Mouse (Mus musculus): Measurements from ENCODE around the gene D430041D05Rik. TPM values are rescaled to one million over a fixed set of nuclear protein-coding genes. Genes with fewer than 3 reads are reported as not detected.
A peak's percentile ranks its signal among the peaks of the same experiment; 100 is the strongest.

The D430041D05Rik gene
- total and polyA plus RNA-seq, 3 experiments: not detected

DNA sequence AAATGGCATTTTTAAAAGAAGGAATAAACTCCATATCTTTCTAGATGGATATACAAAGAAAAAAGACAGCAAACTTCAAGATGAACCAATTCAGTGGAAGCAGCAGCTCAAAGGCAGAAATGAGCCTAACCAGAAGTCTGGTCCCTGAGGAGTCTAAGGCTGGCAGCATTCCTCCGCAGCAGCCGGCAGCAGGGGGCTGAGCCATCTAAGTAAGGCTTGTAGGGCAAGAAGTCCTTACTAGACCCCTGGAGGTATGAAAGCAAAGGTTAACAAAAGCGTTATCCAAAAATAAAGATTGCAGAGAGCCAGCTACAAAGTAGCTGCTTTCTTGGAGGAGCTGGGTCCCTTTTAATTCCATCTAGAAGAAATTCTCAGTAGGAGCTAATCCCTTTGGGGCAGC lies 32.0 kb downstream of the D430041D05Rik start:
- TF ChIP-seq EP300 (IDR thresholded peaks at IDR 0.05; ENCODE audit: low read length) (no peak), TBP (conservative IDR thresholded peaks at IDR 0.05; ENCODE audit: low read depth, low read length) (no peak), E2F4 (IDR thresholded peaks at IDR 0.05; ENCODE audit: insufficient replicate concordance, low read depth, low read length) (no peak), POLR2A (IDR thresholded peaks at IDR 0.05; ENCODE audit: low read depth, low read length) (no peak), USF2 (conservative IDR thresholded peaks at IDR 0.05; ENCODE audit: low read depth, low read length) (no peak), JUND (conservative IDR thresholded peaks at IDR 0.05; ENCODE audit: low read depth, low read length) (no peak), MAFK (IDR thresholded peaks at IDR 0.05; ENCODE audit: insufficient replicate concordance, low read length) (no peak), ZMIZ1 (IDR thresholded peaks at IDR 0.05; ENCODE audit: low read depth, low read length) (no peak), NRF1 (IDR thresholded peaks at IDR 0.05; ENCODE audit: low read depth, low read length) (no peak), ZKSCAN1 (IDR thresholded peaks at IDR 0.05; ENCODE audit: borderline replicate concordance, low read depth, low read length) (no peak), ZNF384 (IDR thresholded peaks at IDR 0.05; ENCODE audit: low read depth, low read length) (no peak), KAT2A (IDR thresholded peaks at IDR 0.05; ENCODE audit: insufficient replicate concordance, low read length) (no peak), ETS1 (conservative IDR thresholded peaks at IDR 0.05; ENCODE audit: low read depth, low read length) (no peak), ZC3H11A (IDR thresholded peaks at IDR 0.05; ENCODE audit: low read depth, low read length) (no peak), CHD2 (IDR thresholded peaks at IDR 0.05; ENCODE audit: low read length) (no peak), NELFE (IDR thresholded peaks at IDR 0.05; ENCODE audit: low read depth, low read length) (no peak)
- H3K9me3 ChIP-seq (replicated peaks; ENCODE audit: low read length): peaks cover 9% of the 10 kb centered on the region
- dilution Hi-C loops (cut with MboI; ENCODE audit: extremely low pct_ligation_motif_present, extremely low pct_unique_long_range_greater_than_20kb, low sequenced_read_pairs) (no loop called here), in situ Hi-C loops (cut with MboI; ENCODE audit: low pct_ligation_motif_present, low pct_unique_long_range_greater_than_20kb, low sequenced_read_pairs) (no loop called here)
- H3K4me2 ChIP-seq (ENCODE audit: insufficient read depth, low read depth, poor library complexity, severe bottlenecking): no peak overlapping the region
- H3K9ac ChIP-seq (ENCODE audit: insufficient read depth, low read depth): no peak overlapping the region
- no peak overlapping the region for H3K4me3 ChIP-seq (replicated peaks in 1 of 3; ENCODE audit: low read depth in 2 of 3, low read length in 2 of 3, poor library complexity in 1 of 3)
- no peak overlapping the region for H3K27ac ChIP-seq (ENCODE audit: insufficient read depth, low read depth)
- no peaks in the 10 kb centered on the region for H3K36me3 ChIP-seq (replicated peaks in 1 of 2; ENCODE audit: control insufficient read depth in 1 of 2, insufficient read depth in 1 of 2, low read length in 1 of 2)
- no peak for DNase-seq (ENCODE audit: extremely low read depth)
- H3K4me1 ChIP-seq (ENCODE audit: control insufficient read depth in 1 of 2, insufficient read depth in 2 of 2): peaks cover 10 to 21% of the 10 kb centered on the region in 2 experiments
- H3K79me2 ChIP-seq (replicated peaks; ENCODE audit: control insufficient read depth, extremely low read depth, insufficient read depth, poor library complexity, severe bottlenecking): no peaks in the 10 kb centered on the region
- peaks cover 2% of the 10 kb centered on the region for H3K27me3 ChIP-seq (replicated peaks)

DNA sequence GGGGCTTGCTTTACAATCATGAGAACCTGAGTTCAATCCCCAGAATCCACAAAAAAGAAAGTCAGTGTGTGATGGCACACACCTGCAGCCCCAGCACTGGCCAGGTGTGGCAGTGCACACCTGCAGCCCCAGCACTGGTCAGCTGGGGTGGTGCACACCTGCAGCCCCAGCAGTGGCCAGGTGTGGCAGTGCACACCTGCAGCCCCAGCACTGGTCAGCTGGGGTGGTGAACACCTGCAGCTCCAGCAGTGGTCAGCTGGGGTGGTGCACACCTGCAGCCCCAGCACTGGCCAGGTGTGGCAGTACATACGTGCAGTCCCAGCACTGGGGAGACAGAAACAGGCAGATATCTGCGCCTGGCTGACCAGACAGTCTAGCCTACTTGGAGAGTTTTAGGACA lies 32.8 kb downstream of the D430041D05Rik start:
- TF ChIP-seq TCF12 (IDR thresholded peaks at IDR 0.05; ENCODE audit: low read depth, low read length) (peak; percentile 56; the same call in 1 of the 2 replicates), UBTF (IDR thresholded peaks at IDR 0.05; ENCODE audit: low read depth, low read length) (no peak), NELFE (IDR thresholded peaks at IDR 0.05; ENCODE audit: low read depth, low read length) (no peak), SMC3 (IDR thresholded peaks at IDR 0.05; ENCODE audit: low read depth, low read length) (no peak), ETS1 (conservative IDR thresholded peaks at IDR 0.05; ENCODE audit: low read depth, low read length) (no peak)
- Histone ChIP-seq H3K4me2 (ENCODE audit: insufficient read depth, low read depth, poor library complexity, severe bottlenecking) (no peak overlapping the region), H3K27ac (ENCODE audit: insufficient read depth, low read depth) (no peak overlapping the region), H3K4me1 (ENCODE audit: control insufficient read depth in 1 of 2, insufficient read depth in 2 of 2) (peaks cover 5 to 14% of the 10 kb centered on the region in 2 experiments), H3K9me3 (replicated peaks; ENCODE audit: low read length) (peaks cover 9% of the 10 kb centered on the region), H3K79me2 (replicated peaks; ENCODE audit: control insufficient read depth, extremely low read depth, insufficient read depth, poor library complexity, severe bottlenecking) (no peaks in the 10 kb centered on the region), H3K36me3 (replicated peaks in 1 of 2; ENCODE audit: control insufficient read depth in 1 of 2, insufficient read depth in 1 of 2, low read length in 1 of 2) (no peaks in the 10 kb centered on the region), H3K9ac (ENCODE audit: insufficient read depth, low read depth) (no peak overlapping the region), H3K27me3 (replicated peaks) (peaks cover 2% of the 10 kb centered on the region), H3K4me3 (replicated peaks in 1 of 3; ENCODE audit: low read depth in 2 of 3, low read length in 2 of 3, poor library complexity in 1 of 3) (no peak overlapping the region)
- dilution Hi-C loops (cut with MboI; ENCODE audit: extremely low pct_ligation_motif_present, extremely low pct_unique_long_range_greater_than_20kb, low sequenced_read_pairs) (no loop called here), in situ Hi-C loops (cut with MboI; ENCODE audit: low pct_ligation_motif_present, low pct_unique_long_range_greater_than_20kb, low sequenced_read_pairs) (no loop called here)
- DNase-seq (ENCODE audit: extremely low read depth): no peak
